Mouse (Mus musculus) layer of hippocampus, adult 18-20 months (tissue): ENCODE results near the gene 4933428G20Rik. TPM values are rescaled to one million over a fixed set of nuclear protein-coding genes. Genes with fewer than 3 reads are reported as not detected.
A peak's percentile ranks its signal among the peaks of the same experiment; 100 is the strongest.

ENCODE experiments used
- DNase-seq, 2 experiments: peaks; one replicate each; pipeline ENCODE4 v3.0.0; 2022; ENCODE audit warnings: low spot score in 2 of 2
- long read RNA-seq: library from polyadenylated mRNA; stranded (forward); transcript quantifications from one replicate; pipeline ENCODE4 v2.0.0, GENCODE M21; 2021
- total RNA-seq, 2 experiments: library from RNA; stranded (reverse); gene quantifications; 2 replicates each; pipeline ENCODE4 v1.2.3; 2021

4933428G20Rik gene
- not detected for total RNA-seq
- long read RNA-seq: 0 reads

- DNase-seq: peak in 1 of 2 experiments; percentile 43
Observed at GRCm38 (mm10) chr11:97499865-97500719, at the start of gene 4933428G20Rik. TSS of gene 4933428G20Rik (minus strand) at chr11:97500340.

GRCm38 (mm10) chr11:97548757-97549156, 48.6 kb upstream of the 4933428G20Rik start:
- DNase-seq: no peak

GRCm38 (mm10) chr11:97547957-97548706, 48.0 kb upstream of the 4933428G20Rik start:
- no peak for DNase-seq

- no peak for DNase-seq
Observed at GRCm38 (mm10) chr11:97546804-97547411, 46.8 kb upstream of the 4933428G20Rik start.

GRCm38 (mm10) chr11:97545808-97546560, 45.8 kb upstream of the 4933428G20Rik start:
- DNase-seq: no peak

GRCm38 (mm10) chr11:97543883-97544282, 43.7 kb upstream of the 4933428G20Rik start:
- no peak for DNase-seq

- DNase-seq: peak in 1 of 2 experiments; percentile 71
Observed at GRCm38 (mm10) chr11:97543181-97543733, 43.1 kb upstream of the 4933428G20Rik start.

GRCm38 (mm10) chr11:97542171-97543150, 42.3 kb upstream of the 4933428G20Rik start:
- no peak for DNase-seq

GRCm38 (mm10) chr11:97540604-97541003, 40.5 kb upstream of the 4933428G20Rik start:
- peak in 1 of 2 experiments; percentile 69 for DNase-seq

- no peak for DNase-seq
Observed at GRCm38 (mm10) chr11:97540136-97540535, 40.0 kb upstream of the 4933428G20Rik start.

GRCm38 (mm10) chr11:97539622-97540021, 39.5 kb upstream of the 4933428G20Rik start:
- DNase-seq: no peak

GRCm38 (mm10) chr11:97537580-97538089, 37.5 kb upstream of the 4933428G20Rik start:
- no peak for DNase-seq

- DNase-seq: peak in 1 of 2 experiments; percentile 46
Observed at GRCm38 (mm10) chr11:97536835-97537579, 36.9 kb upstream of the 4933428G20Rik start.

GRCm38 (mm10) chr11:97536083-97536747, 36.1 kb upstream of the 4933428G20Rik start:
- no peak for DNase-seq

GRCm38 (mm10) chr11:97535660-97536059, 35.5 kb upstream of the 4933428G20Rik start:
- no peak for DNase-seq

- DNase-seq: no peak
Observed at GRCm38 (mm10) chr11:97535308-97535630, 35.1 kb upstream of the 4933428G20Rik start.

GRCm38 (mm10) chr11:97534442-97535307, 34.5 kb upstream of the 4933428G20Rik start:
- DNase-seq: peak in 1 of 2 experiments; percentile 69
